ENCODE assay signal across 12 mouse cellular contexts in genomic region chr2:69679990-69680389, GRCm38 (mm10). TPM values are rescaled to one million over a fixed set of nuclear protein-coding genes. Genes with fewer than 3 reads are reported as not detected.
DNase-seq lines count a peak whose midpoint lies in the region; ATAC-seq lines count a peak whose summit lies in the region.
"Had no signal": no experiment of that assay in that cellular context is flagged by ENCODE, and none has a peak within 500 bp of the region (broad histone marks: within the 10 kb centered on the region; RNA-seq: fewer than 3 reads in every experiment).

No protein-coding gene starts in this region.

- no peak overlapping the region for H3K4me3 ChIP-seq in kidney, embryonic 14.5 days (ENCODE audit: low read length)
- no peak overlapping the region for H3K4me3 ChIP-seq in hindbrain, embryonic 13.5 days
- H3K4me3 ChIP-seq: forebrain, embryonic 12.5 days; stomach, embryonic 15.5 days had no signal

- H3K9me3 ChIP-seq in kidney, embryonic 14.5 days (ENCODE audit: control insufficient read depth, low read length) = no peaks in the 10 kb centered on the region
- no peaks in the 10 kb centered on the region for H3K9me3 ChIP-seq in hindbrain, embryonic 13.5 days
- H3K9me3 ChIP-seq: forebrain, embryonic 12.5 days; stomach, embryonic 15.5 days had no signal

- ATAC-seq in kidney, embryonic 14.5 days (ENCODE audit: low FRiP score, low TSS enrichment) = no peak
- peak; percentile 52 for ATAC-seq in megakaryocyte progenitor cell, adult 5-6 weeks (replicated peaks; ENCODE audit: poor library complexity)
- no peak; the same call in 1 of the 2 replicates for ATAC-seq in megakaryocyte, adult 5-6 weeks (ENCODE audit: poor library complexity, severe bottlenecking)
- no peak for ATAC-seq in hindbrain, embryonic 13.5 days (ENCODE audit: low FRiP score)

- no peaks in the 10 kb centered on the region for H3K4me1 ChIP-seq in kidney, embryonic 14.5 days (ENCODE audit: control insufficient read depth, insufficient read depth, low read length)
- peaks cover 5% of the 10 kb centered on the region for H3K4me1 ChIP-seq in hindbrain, embryonic 13.5 days (replicated peaks)
- H3K4me1 ChIP-seq: stomach, embryonic 15.5 days had no signal

- no peaks in the 10 kb centered on the region for H3K27me3 ChIP-seq in kidney, embryonic 14.5 days (ENCODE audit: control insufficient read depth, insufficient read depth, low read length)
- no peaks in the 10 kb centered on the region for H3K27me3 ChIP-seq in hindbrain, embryonic 13.5 days
- H3K27me3 ChIP-seq: forebrain, embryonic 12.5 days; stomach, embryonic 15.5 days had no signal

- H3K9ac ChIP-seq in kidney, embryonic 14.5 days (ENCODE audit: low read depth, low read length) = no peak overlapping the region
- no peak overlapping the region for H3K9ac ChIP-seq in hindbrain, embryonic 13.5 days
- H3K9ac ChIP-seq: forebrain, embryonic 12.5 days; stomach, embryonic 15.5 days had no signal

- H3K36me3 ChIP-seq in kidney, embryonic 14.5 days (ENCODE audit: control insufficient read depth, insufficient read depth, low read length) = no peaks in the 10 kb centered on the region
- peaks cover 4% of the 10 kb centered on the region for H3K36me3 ChIP-seq in hindbrain, embryonic 13.5 days
- H3K36me3 ChIP-seq: stomach, embryonic 15.5 days had no signal

- no peak overlapping the region for H3K4me2 ChIP-seq in kidney, embryonic 14.5 days (replicated peaks; ENCODE audit: low read depth, low read length)
- H3K4me2 ChIP-seq in hindbrain, embryonic 13.5 days = no peak overlapping the region
- H3K4me2 ChIP-seq: forebrain, embryonic 12.5 days; stomach, embryonic 15.5 days had no signal

- WGBS in kidney, embryonic 14.5 days = 69% methylated on average over 6 of the region's 6 CpGs
- WGBS in hindbrain, embryonic 13.5 days = 63% methylated on average over 6 of the region's 6 CpGs

- no peak overlapping the region for H3K27ac ChIP-seq in kidney, embryonic 14.5 days (ENCODE audit: low read depth, low read length)
- no peak overlapping the region for H3K27ac ChIP-seq in hindbrain, embryonic 13.5 days
- H3K27ac ChIP-seq: forebrain, embryonic 12.5 days; stomach, embryonic 15.5 days had no signal

- DNase-seq in kidney, postnatal 36 days = peak; percentile 6 to 45
- peak; percentile 26 to 55 for DNase-seq in B cell, adult 2 months
- peak; percentile 20 for DNase-seq in NIH3T3 (ENCODE audit: low read depth)
- DNase-seq in layer of hippocampus, postnatal 36 days = no peak
- DNase-seq: heart, postnatal 36 days; lung, postnatal 10 days had no signal

RNA-seq across cellular contexts. Expression of gene Klhl41, which starts 10.1 kb away (rescaled TPM):
- polyA plus RNA-seq in kidney, embryonic 14.5 days (2014; fragmentation: Nextera tagmentation; extraction: Ambion mirVana) = 0.32 and 0.39 TPM in 2 replicates
- total RNA-seq in megakaryocyte progenitor cell, adult 5-6 weeks (2015) = not detected in 2 replicates
- total RNA-seq in megakaryocyte progenitor cell, adult 5-6 weeks (2017) = 0.07 TPM in 1 of 2 replicates, not detected in the other
- not detected in 2 replicates for total RNA-seq in megakaryocyte, adult 5-6 weeks (2015)
- total RNA-seq in megakaryocyte, adult 5-6 weeks (2017) = 0.33 TPM in 1 of 2 replicates, not detected in the other
- polyA plus RNA-seq in hindbrain, embryonic 13.5 days (2015; fragmentation: Nextera tagmentation; extraction: Ambion mirVana) = 0.36 and 0.48 TPM in 2 replicates
- total RNA-seq in layer of hippocampus, postnatal 36 days (2021) = under 1 TPM; 0.40 to 0.53 TPM

RNA-seq across cellular contexts. Expression of gene Bbs5, which starts 33.0 kb away (rescaled TPM):
- 19.7 and 24.1 TPM in 2 replicates for polyA plus RNA-seq in kidney, embryonic 14.5 days (2014; fragmentation: Nextera tagmentation; extraction: Ambion mirVana)
- 6.8 and 8.9 TPM in 2 replicates for total RNA-seq in megakaryocyte progenitor cell, adult 5-6 weeks (2015)
- total RNA-seq in megakaryocyte progenitor cell, adult 5-6 weeks (2017) = 4.6 and 5.2 TPM in 2 replicates
- total RNA-seq in megakaryocyte, adult 5-6 weeks (2015) = 3.3 and 6.8 TPM in 2 replicates
- total RNA-seq in megakaryocyte, adult 5-6 weeks (2017) = 2.7 and 2.8 TPM in 2 replicates
- polyA plus RNA-seq in hindbrain, embryonic 13.5 days (2015; fragmentation: Nextera tagmentation; extraction: Ambion mirVana) = 23.5 and 28.1 TPM in 2 replicates
- total RNA-seq in layer of hippocampus, postnatal 36 days (2021) = 10 to 100 TPM; 24.7 to 25.7 TPM

RNA-seq across cellular contexts. Expression of gene Fastkd1, which starts 33.3 kb away (rescaled TPM):
- 10.2 and 18.4 TPM in 2 replicates for polyA plus RNA-seq in kidney, embryonic 14.5 days (2014; fragmentation: Nextera tagmentation; extraction: Ambion mirVana)
- 21.3 and 21.8 TPM in 2 replicates for total RNA-seq in megakaryocyte progenitor cell, adult 5-6 weeks (2015)
- total RNA-seq in megakaryocyte progenitor cell, adult 5-6 weeks (2017) = 16.7 and 17.0 TPM in 2 replicates
- total RNA-seq in megakaryocyte, adult 5-6 weeks (2015) = 4.2 and 4.6 TPM in 2 replicates
- 4.4 and 4.6 TPM in 2 replicates for total RNA-seq in megakaryocyte, adult 5-6 weeks (2017)
- 13.5 and 13.6 TPM in 2 replicates for polyA plus RNA-seq in hindbrain, embryonic 13.5 days (2015; fragmentation: Nextera tagmentation; extraction: Ambion mirVana)
- 10 to 100 TPM; 18.4 to 19.2 TPM for total RNA-seq in layer of hippocampus, postnatal 36 days (2021)

RNA-seq across cellular contexts. Expression of gene Ppig, which starts 42.4 kb away (rescaled TPM):
- 151 and 156 TPM in 2 replicates for polyA plus RNA-seq in kidney, embryonic 14.5 days (2014; fragmentation: Nextera tagmentation; extraction: Ambion mirVana)
- total RNA-seq in megakaryocyte progenitor cell, adult 5-6 weeks (2015) = 136 and 142 TPM in 2 replicates
- 70.5 and 131 TPM in 2 replicates for total RNA-seq in megakaryocyte progenitor cell, adult 5-6 weeks (2017)
- total RNA-seq in megakaryocyte, adult 5-6 weeks (2015) = 83.7 and 91.7 TPM in 2 replicates
- 54.9 and 62.2 TPM in 2 replicates for total RNA-seq in megakaryocyte, adult 5-6 weeks (2017)
- 136 and 143 TPM in 2 replicates for polyA plus RNA-seq in hindbrain, embryonic 13.5 days (2015; fragmentation: Nextera tagmentation; extraction: Ambion mirVana)
- 10 to 100 TPM; 64.7 to 74.6 TPM for total RNA-seq in layer of hippocampus, postnatal 36 days (2021)

Comparison
In these comparisons a context has a peak if more than half of its experiments do, and no peak if none do; other contexts are left out.
1. DNase-seq: peak in kidney, postnatal 36 days (2 of 2), B cell, adult 2 months (2 of 2) and NIH3T3 (single experiment); none in layer of hippocampus, postnatal 36 days (0 of 2).